Mouse (Mus musculus) cerebellum, adult 2 months (tissue): ENCODE data around the gene Pld6. TPM values are rescaled to one million over a fixed set of nuclear protein-coding genes. Genes with fewer than 3 reads are reported as not detected.

Experiments
- DNase-seq, 2 experiments: peaks; one replicate each; pipeline ENCODE4 v3.0.0; 2021
- H3K27ac ChIP-seq: fragments of 200-500 bp; 2 replicates; pipeline ENCODE4 v1.5.1; 2012; ENCODE audit warnings: low read length, control low read depth, inconsistent platforms; ENCODE audit not compliant: insufficient read depth
- H3K27me3 ChIP-seq: fragments of 200-500 bp; 2 replicates; pipeline ENCODE4 v1.6.1; 2012; ENCODE audit warnings: inconsistent platforms, mild to moderate bottlenecking, low read length, moderate library complexity; ENCODE audit not compliant: control insufficient read depth, insufficient read depth
- H3K4me1 ChIP-seq: fragments of 200-500 bp; 2 replicates; pipeline ENCODE4 v1.6.1; 2011; ENCODE audit warnings: low read length; ENCODE audit not compliant: control insufficient read depth, insufficient read depth
- H3K4me3 ChIP-seq: fragments of 200-500 bp; replicated peaks from 2 replicates; pipeline ENCODE3; 2011; ENCODE audit warnings: mild to moderate bottlenecking, low read depth, low read length, control low read depth; ENCODE audit not compliant: insufficient read depth
- CTCF ChIP-seq: fragments of 200-500 bp; IDR thresholded peaks from 2 replicates; pipeline ENCODE4 v1.5.1; 2011; ENCODE audit warnings: low read depth, mild to moderate bottlenecking, control low read depth, low read length, moderate library complexity, borderline replicate concordance; ENCODE audit not compliant: insufficient read depth
- POLR2A ChIP-seq: fragments of 200-500 bp; IDR thresholded peaks from 2 replicates; pipeline ENCODE4 v1.6.1; 2011; ENCODE audit warnings: low read length, control low read depth, borderline replicate concordance; ENCODE audit not compliant: insufficient read depth
- WGBS: fragments of 180-500 bp; shearing (Covaris S2); methylation state at CpG from one replicate; pipeline ENCODE4 v1.1.7; 2018; 5-methylcytosine and 5-hydroxymethylcytosine counted together
- polyA plus RNA-seq: library from polyadenylated mRNA; depleted of rRNA; stranded (reverse); fragments of >200 nt; gene quantifications from 2 replicates; pipeline ENCODE4 v1.2.3, GENCODE M21; 2012

Pld6 gene
- polyA plus RNA-seq, 1 experiment = 2.5 TPM

- 70% methylated on average over 4 of the region's 4 CpGs for WGBS
- no peak for TF ChIP-seq POLR2A
- no peak for TF ChIP-seq CTCF
- no peak for DNase-seq
- Histone ChIP-seq H3K27ac (no peak overlapping the region), H3K4me1 (peaks cover 4% of the 10 kb centered on the region), H3K27me3 (no peaks in the 10 kb centered on the region), H3K4me3 (no peak overlapping the region)
These were observed 8.0 kb downstream of the Pld6 start for GRCm38 (mm10) chr11:59779406-59779805.

- Histone ChIP-seq H3K4me3 (no peak overlapping the region), H3K4me1 (peaks cover 7% of the 10 kb centered on the region), H3K27me3 (no peaks in the 10 kb centered on the region), H3K27ac (no peak overlapping the region)
- TF ChIP-seq CTCF (no peak), POLR2A (no peak)
- WGBS = 80% methylated on average over 1 of the region's 1 CpGs
- no peak for DNase-seq
These were observed 8.6 kb downstream of the Pld6 start for GRCm38 (mm10) chr11:59778874-59779223.

GRCm38 (mm10) chr11:59778181-59778873 lies 9.1 kb downstream of the Pld6 start:
- no peaks in the 10 kb centered on the region for H3K27me3 ChIP-seq
- peak; percentile 71 to 80 for DNase-seq
- peaks cover 12% of the 10 kb centered on the region for H3K4me1 ChIP-seq
- H3K4me3 ChIP-seq = no peak overlapping the region
- WGBS = 57% methylated on average over 9 of the region's 9 CpGs
- TF ChIP-seq POLR2A = no peak
- peak; percentile 98 for TF ChIP-seq CTCF
- no peak overlapping the region for H3K27ac ChIP-seq

- H3K27me3 ChIP-seq = no peaks in the 10 kb centered on the region
- no peak overlapping the region for H3K4me3 ChIP-seq
- H3K4me1 ChIP-seq = peaks cover 17% of the 10 kb centered on the region
- no peak for TF ChIP-seq CTCF
- no peak for TF ChIP-seq POLR2A
- peak in 1 of 2 experiments; percentile 34 for DNase-seq
- WGBS = 39% methylated on average over 5 of the region's 5 CpGs
- no peak overlapping the region for H3K27ac ChIP-seq
These were observed 10.2 kb downstream of the Pld6 start for GRCm38 (mm10) chr11:59777259-59777658.

GRCm38 (mm10) chr11:59775435-59776148 lies 11.9 kb downstream of the Pld6 start:
- Histone ChIP-seq H3K4me1 (peaks cover 28% of the 10 kb centered on the region), H3K27ac (no peak overlapping the region), H3K4me3 (no peak overlapping the region), H3K27me3 (no peaks in the 10 kb centered on the region)
- TF ChIP-seq POLR2A = no peak
- TF ChIP-seq CTCF = peak; percentile 20; the same call in 1 of the 2 replicates
- 79% methylated on average over 13 of the region's 13 CpGs for WGBS
- peak in 1 of 2 experiments; percentile 19 for DNase-seq

GRCm38 (mm10) chr11:59774522-59774921 lies 12.9 kb downstream of the Pld6 start:
- peaks cover 28% of the 10 kb centered on the region for H3K4me1 ChIP-seq
- H3K27ac ChIP-seq = no peak overlapping the region
- H3K27me3 ChIP-seq = no peaks in the 10 kb centered on the region
- no peak overlapping the region for H3K4me3 ChIP-seq
- DNase-seq = no peak
- 85% methylated on average over 4 of the region's 4 CpGs for WGBS
- TF ChIP-seq CTCF = no peak
- TF ChIP-seq POLR2A = no peak

GRCm38 (mm10) chr11:59772902-59773301 lies 14.5 kb downstream of the Pld6 start:
- Histone ChIP-seq H3K4me1 (peaks cover 28% of the 10 kb centered on the region), H3K4me3 (no peak overlapping the region), H3K27ac (no peak overlapping the region), H3K27me3 (no peaks in the 10 kb centered on the region)
- TF ChIP-seq POLR2A = no peak
- no peak for TF ChIP-seq CTCF
- 33% methylated on average over 4 of the region's 4 CpGs for WGBS
- peak; percentile 39 to 42 for DNase-seq

- TF ChIP-seq CTCF (no peak), POLR2A (no peak)
- Histone ChIP-seq H3K4me1 (peaks cover 27% of the 10 kb centered on the region), H3K27me3 (no peaks in the 10 kb centered on the region), H3K27ac (no peak overlapping the region), H3K4me3 (no peak overlapping the region)
- 13% methylated on average over 2 of the region's 2 CpGs for WGBS
- DNase-seq = peak; percentile 71 to 80
These were observed 15.2 kb downstream of the Pld6 start for GRCm38 (mm10) chr11:59772291-59772690.
